Mouse (Mus musculus) embryonic facial prominence, embryonic 11.5 days (tissue): ENCODE results near the gene Bcl7c. TPM values are rescaled to one million over a fixed set of nuclear protein-coding genes. Genes with fewer than 3 reads are reported as not detected.
A peak's percentile ranks its signal among the peaks of the same experiment; 100 is the strongest.

Experiments
- ATAC-seq: fragments of 200-750 bp; cut with Nextera tagmentation; replicated peaks from 2 replicates; pipeline ENCODE4 v1.8.0; 2017; ENCODE audit warnings: low read depth; ENCODE audit not compliant: insufficient number of reproducible peaks, low FRiP score, low TSS enrichment
- DNase-seq: peaks from one replicate; pipeline ENCODE4 v3.0.0-alpha.2; 2015; ENCODE audit warnings: low spot score
- H3K27ac ChIP-seq: fragments of 300-500 bp; sonication (generic); replicated peaks from 2 replicates; pipeline ENCODE4 v1.5.1; 2014; ENCODE audit warnings: mild to moderate bottlenecking, low read depth, low read length, control low read depth
- H3K27me3 ChIP-seq: fragments of 300-500 bp; sonication (generic); 2 replicates; pipeline ENCODE4 v1.6.1; 2014; ENCODE audit warnings: mild to moderate bottlenecking, low read length, moderate library complexity, mixed read lengths; ENCODE audit not compliant: control insufficient read depth, insufficient read depth
- H3K36me3 ChIP-seq: fragments of 300-500 bp; sonication (generic); replicated peaks from 2 replicates; pipeline ENCODE4 v1.6.1; 2014; ENCODE audit warnings: low read depth, mild to moderate bottlenecking, low read length, moderate library complexity, mixed read lengths; ENCODE audit not compliant: control insufficient read depth, insufficient read depth
- H3K4me1 ChIP-seq: fragments of 300-500 bp; sonication (generic); 2 replicates; pipeline ENCODE4 v1.6.1; 2014; ENCODE audit warnings: low read length, mixed read lengths; ENCODE audit not compliant: control insufficient read depth, insufficient read depth
- H3K4me2 ChIP-seq: fragments of 300-500 bp; sonication (generic); 2 replicates; pipeline ENCODE4 v1.6.1; 2014; ENCODE audit warnings: low read depth, mild to moderate bottlenecking, control low read depth, low read length, moderate library complexity
- H3K4me3 ChIP-seq: fragments of 300-500 bp; sonication (generic); 2 replicates; pipeline ENCODE4 v1.5.1; 2014; ENCODE audit warnings: low read depth, low read length, control low read depth
- H3K9ac ChIP-seq: fragments of 300-500 bp; sonication (generic); replicated peaks from 2 replicates; pipeline ENCODE4 v1.6.1; 2014; ENCODE audit warnings: mild to moderate bottlenecking, control low read depth, low read length
- H3K9me3 ChIP-seq: fragments of 300-500 bp; sonication (generic); replicated peaks from 2 replicates; pipeline ENCODE4 v1.6.1; 2016; ENCODE audit warnings: mild to moderate bottlenecking, low read length, inconsistent platforms, mixed read lengths; ENCODE audit not compliant: control insufficient read depth
- WGBS: fragments of 180-500 bp; shearing (Covaris S2); extraction: QIAGEN DNeasy Blood & Tissue Kit; methylation state at CpG from one replicate; pipeline ENCODE4 v1.1.7; 2014; 5-methylcytosine and 5-hydroxymethylcytosine counted together
- polyA plus RNA-seq: library from polyadenylated mRNA; unstranded; fragments of >200 nt; fragmentation: Nextera tagmentation; extraction: Ambion mirVana; gene quantifications from 2 replicates; pipeline ENCODE4 v1.2.1, GENCODE M21; 2014

The Bcl7c gene
- polyA plus RNA-seq, 1 experiment from 2014 or later, result 86.6 TPM

GRCm38 (mm10) chr7:127686740-127687449, 21.8 kb downstream of the Bcl7c start:
- no peak overlapping the region for H3K4me3 ChIP-seq
- WGBS, result 72% methylated on average over 11 of the region's 11 CpGs
- ATAC-seq, result no peak
- no peak overlapping the region for H3K27ac ChIP-seq
- H3K27me3 ChIP-seq, result no peaks in the 10 kb centered on the region
- H3K36me3 ChIP-seq, result no peaks in the 10 kb centered on the region
- H3K9ac ChIP-seq, result no peak overlapping the region
- H3K9me3 ChIP-seq, result no peaks in the 10 kb centered on the region
- H3K4me1 ChIP-seq, result no peaks in the 10 kb centered on the region; the same call in 1 of the 2 replicates
- no peak for DNase-seq
- H3K4me2 ChIP-seq, result no peak overlapping the region

DNA sequence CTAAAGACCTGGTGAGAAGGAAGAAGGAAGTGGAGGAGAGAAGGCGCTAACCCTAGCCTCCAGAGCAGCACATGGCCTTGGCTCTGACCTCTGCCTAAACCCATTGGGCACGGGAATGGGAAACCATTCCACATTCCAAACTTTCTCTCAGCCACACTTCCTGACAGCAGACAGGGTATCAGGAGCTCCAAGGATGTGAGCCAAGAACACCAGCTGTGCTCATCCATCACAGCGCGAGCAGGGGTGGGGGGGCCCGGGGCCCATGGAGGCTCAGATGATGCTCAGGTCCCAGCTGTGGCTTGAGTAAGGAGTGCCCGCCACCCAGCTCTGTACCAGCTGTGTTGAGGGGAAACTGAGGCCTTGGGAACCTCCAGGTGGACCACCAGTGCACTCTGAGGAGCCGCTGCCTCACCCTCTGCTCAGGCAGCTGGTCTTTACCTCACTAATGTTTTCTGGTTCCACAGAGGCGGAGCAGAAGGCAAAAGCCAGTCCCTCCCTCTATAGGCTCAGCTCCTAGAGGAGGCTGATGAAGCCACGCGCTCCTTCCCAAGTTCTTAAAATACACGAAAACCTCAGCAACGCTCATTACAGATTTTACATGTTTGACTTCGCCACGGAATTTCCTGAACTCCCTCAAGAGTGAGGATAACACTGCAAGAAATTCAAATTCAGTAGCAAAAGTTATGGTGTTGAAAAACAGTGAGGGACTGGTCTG, 23.3 kb downstream of the Bcl7c start:
- Histone ChIP-seq H3K9ac (no peak overlapping the region), H3K4me3 (no peak overlapping the region), H3K27ac (no peak overlapping the region), H3K27me3 (no peaks in the 10 kb centered on the region), H3K9me3 (no peaks in the 10 kb centered on the region), H3K4me1 (no peaks in the 10 kb centered on the region), H3K36me3 (no peaks in the 10 kb centered on the region), H3K4me2 (no peak overlapping the region)
- 77% methylated on average over 14 of the region's 14 CpGs for WGBS
- no peak for DNase-seq
- no peak for ATAC-seq

GRCm38 (mm10) chr7:127681888-127682553, 26.7 kb downstream of the Bcl7c start:
- ATAC-seq, result no peak

DNA sequence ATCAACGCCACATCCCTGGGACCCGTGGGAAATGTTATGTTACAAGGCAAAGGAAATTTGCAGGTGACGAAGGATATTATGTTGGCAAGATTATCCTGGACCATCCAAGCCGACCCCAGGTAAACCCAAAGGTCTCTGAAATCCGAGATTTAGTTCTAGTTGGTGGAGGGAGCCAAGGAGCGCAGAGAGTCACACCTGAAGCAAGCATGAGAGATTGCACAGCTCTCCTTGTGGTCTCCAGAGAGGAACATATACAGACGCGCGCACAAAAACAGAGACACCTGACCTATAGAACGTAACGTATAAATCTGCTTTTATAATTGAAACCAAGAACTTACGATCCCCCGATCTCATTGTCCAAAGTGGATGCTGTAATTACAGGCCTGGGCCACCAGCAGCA, 28.2 kb downstream of the Bcl7c start:
- no peak for ATAC-seq
- Histone ChIP-seq H3K27ac (no peak overlapping the region), H3K9me3 (no peaks in the 10 kb centered on the region), H3K27me3 (no peaks in the 10 kb centered on the region), H3K4me3 (no peak overlapping the region), H3K9ac (no peak overlapping the region), H3K4me1 (no peaks in the 10 kb centered on the region), H3K36me3 (0 out of 2 replicates have a peak, but pooled peaks cover 2% of the 10 kb centered on the region), H3K4me2 (no peak overlapping the region)
- DNase-seq, result no peak
- 84% methylated on average over 13 of the region's 13 CpGs for WGBS

More at GRCm38 (mm10) chr7:127681888-127682553, 26.7 kb downstream of the Bcl7c start:
- Histone ChIP-seq H3K36me3 (0 out of 2 replicates have a peak, but pooled peaks cover 2% of the 10 kb centered on the region), H3K4me3 (no peak overlapping the region), H3K27ac (no peak overlapping the region), H3K4me1 (no peaks in the 10 kb centered on the region), H3K9ac (no peak overlapping the region), H3K27me3 (no peaks in the 10 kb centered on the region), H3K4me2 (no peak overlapping the region), H3K9me3 (no peaks in the 10 kb centered on the region)
- DNase-seq, result no peak
- WGBS, result 88% methylated on average over 8 of the region's 8 CpGs

DNA sequence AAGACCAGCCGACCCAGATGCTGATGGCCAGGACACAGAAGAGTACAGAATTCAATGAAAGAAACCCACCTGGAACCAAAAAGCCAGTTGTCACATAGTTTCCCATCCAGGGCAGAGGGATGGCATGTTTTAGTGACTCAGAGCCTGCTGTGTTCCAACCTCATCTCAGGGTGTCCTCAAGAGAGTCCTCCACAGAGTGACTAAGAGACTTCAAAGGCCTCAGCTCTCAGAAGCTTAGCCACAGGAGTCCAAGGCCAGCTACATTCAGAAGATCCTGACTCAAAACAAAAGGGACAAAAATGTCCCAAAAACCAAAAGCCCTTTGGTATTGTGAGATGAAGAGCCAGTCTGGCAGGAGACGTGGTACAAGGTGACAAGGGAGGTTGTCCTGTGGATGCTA, 29.9 kb downstream of the Bcl7c start:
- no peaks in the 10 kb centered on the region for H3K4me1 ChIP-seq
- no peak overlapping the region for H3K9ac ChIP-seq
- H3K36me3 ChIP-seq, result 0 out of 2 replicates have a peak, but pooled peaks cover 2% of the 10 kb centered on the region
- no peaks in the 10 kb centered on the region for H3K9me3 ChIP-seq
- H3K4me2 ChIP-seq, result no peak overlapping the region
- no peak for DNase-seq
- H3K4me3 ChIP-seq, result no peak overlapping the region
- H3K27me3 ChIP-seq, result no peaks in the 10 kb centered on the region
- ATAC-seq, result no peak
- H3K27ac ChIP-seq, result no peak overlapping the region
- 62% methylated on average over 2 of the region's 2 CpGs for WGBS

DNA sequence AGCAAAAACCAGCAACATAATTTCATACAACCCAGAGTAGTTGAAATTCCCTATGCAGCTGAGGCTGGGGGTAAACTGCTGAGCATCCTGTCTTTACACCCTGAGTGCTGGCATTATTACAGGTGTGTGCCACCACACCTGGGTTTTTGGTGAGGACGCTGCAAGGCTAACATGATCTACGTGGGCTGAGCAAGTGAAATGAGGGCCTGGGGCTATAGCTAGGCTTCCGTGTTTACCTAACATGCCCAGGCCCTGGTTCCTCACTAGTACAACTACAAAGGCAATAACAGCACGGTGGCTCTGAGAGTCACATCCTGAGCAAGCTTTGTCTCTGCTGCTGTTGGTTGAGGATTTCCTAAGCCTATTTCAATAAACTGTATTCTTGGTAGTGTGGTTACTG, 31.1 kb downstream of the Bcl7c start:
- 85% methylated on average over 4 of the region's 4 CpGs for WGBS
- ATAC-seq, result no peak

DNA sequence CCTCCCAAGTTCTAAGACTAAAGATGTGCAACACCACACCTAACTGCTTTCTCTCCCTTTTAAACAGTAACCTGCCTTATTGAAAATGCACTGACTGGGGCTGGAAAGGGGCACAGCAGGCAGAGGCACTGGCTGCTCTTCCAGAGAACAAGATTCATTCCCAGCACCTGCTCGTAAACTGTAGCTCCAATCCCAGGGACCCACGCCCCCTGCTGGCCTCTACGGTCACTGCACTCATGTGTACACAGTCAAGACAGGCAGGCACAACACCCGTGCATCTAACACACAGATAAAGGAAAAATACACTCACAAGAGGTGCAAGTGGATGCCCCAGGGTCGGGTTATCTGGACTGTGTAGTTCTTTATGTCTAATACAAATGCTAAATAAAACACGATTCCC, 31.7 kb downstream of the Bcl7c start:
- no peak overlapping the region for H3K4me3 ChIP-seq
- H3K36me3 ChIP-seq, result 0 out of 2 replicates have a peak, but pooled peaks cover 2% of the 10 kb centered on the region
- ATAC-seq (no peak), DNase-seq (peak; percentile 57)
- H3K9ac ChIP-seq, result no peak overlapping the region
- no peaks in the 10 kb centered on the region for H3K9me3 ChIP-seq
- no peaks in the 10 kb centered on the region for H3K4me1 ChIP-seq
- H3K27me3 ChIP-seq, result no peaks in the 10 kb centered on the region
- 71% methylated on average over 6 of the region's 6 CpGs for WGBS
- H3K27ac ChIP-seq, result no peak overlapping the region
- no peak overlapping the region for H3K4me2 ChIP-seq

More for the DNA sequence above, 31.1 kb downstream of the Bcl7c start:
- Histone ChIP-seq H3K4me2 (no peak overlapping the region), H3K9me3 (no peaks in the 10 kb centered on the region), H3K9ac (no peak overlapping the region), H3K4me3 (no peak overlapping the region), H3K4me1 (no peaks in the 10 kb centered on the region), H3K36me3 (0 out of 2 replicates have a peak, but pooled peaks cover 2% of the 10 kb centered on the region), H3K27me3 (no peaks in the 10 kb centered on the region), H3K27ac (no peak overlapping the region)
- no peak for DNase-seq
